Mouse (Mus musculus) myocyte (in vitro differentiated cells): ENCODE results near the gene Pkd2l1.

Source experiments
- CEBPB ChIP-seq: IDR thresholded peaks from 2 replicates; pipeline ENCODE4 v1.6.1; 2011; ENCODE audit warnings: mild to moderate bottlenecking, moderate library complexity; ENCODE audit not compliant: poor library complexity, insufficient read depth, severe bottlenecking
- E2F4 ChIP-seq: IDR thresholded peaks from one replicate; pipeline ENCODE4 v1.6.1; 2011; ENCODE audit warnings: mild to moderate bottlenecking, control low read depth, moderate library complexity; ENCODE audit not compliant: insufficient read depth
- MAX ChIP-seq: IDR thresholded peaks from one replicate; pipeline ENCODE4 v1.6.1; 2011; ENCODE audit warnings: low read depth, mild to moderate bottlenecking, control low read depth
- MYOD1 ChIP-seq, 3 experiments: IDR thresholded peaks; one replicate each; pipeline ENCODE4 v1.6.1; 2011; ENCODE audit warnings: control low read depth in 2 of 3, low read depth in 2 of 3, mild to moderate bottlenecking in 2 of 3, moderate library complexity in 1 of 3; ENCODE audit not compliant: insufficient read length in 2 of 3, control insufficient read depth in 1 of 3
- MYOG ChIP-seq, 3 experiments: IDR thresholded peaks; one replicate each; pipeline ENCODE4 v1.6.1; 2011; ENCODE audit warnings: control low read depth in 2 of 3, low read depth in 2 of 3, mild to moderate bottlenecking in 2 of 3; ENCODE audit not compliant: insufficient read length in 2 of 3, control insufficient read depth in 1 of 3, insufficient read depth in 1 of 3
- POLR2A ChIP-seq: IDR thresholded peaks from one replicate; pipeline ENCODE4 v1.6.1; 2011; ENCODE audit warnings: low read depth, mild to moderate bottlenecking, control low read depth, moderate library complexity; ENCODE audit not compliant: insufficient read length
- POLR2AphosphoS2 ChIP-seq: IDR thresholded peaks from one replicate; pipeline ENCODE4 v1.6.1; 2011; ENCODE audit warnings: low read depth, control low read depth; ENCODE audit not compliant: insufficient read length
- REST ChIP-seq: IDR thresholded peaks from one replicate; pipeline ENCODE4 v1.6.1; 2011; ENCODE audit warnings: mild to moderate bottlenecking, control low read depth, moderate library complexity; ENCODE audit not compliant: insufficient read depth, insufficient read length
- TCF12 ChIP-seq: IDR thresholded peaks from one replicate; pipeline ENCODE4 v1.6.1; 2011; ENCODE audit warnings: mild to moderate bottlenecking, control low read depth; ENCODE audit not compliant: poor library complexity, insufficient read depth, severe bottlenecking
- TCF3 ChIP-seq: IDR thresholded peaks from one replicate; pipeline ENCODE4 v1.6.1; 2011; ENCODE audit warnings: low read depth, control low read depth; ENCODE audit not compliant: insufficient read length
- USF1 ChIP-seq: IDR thresholded peaks from one replicate; pipeline ENCODE4 v1.6.1; 2011; ENCODE audit warnings: low read depth, mild to moderate bottlenecking, control low read depth, moderate library complexity

DNA sequence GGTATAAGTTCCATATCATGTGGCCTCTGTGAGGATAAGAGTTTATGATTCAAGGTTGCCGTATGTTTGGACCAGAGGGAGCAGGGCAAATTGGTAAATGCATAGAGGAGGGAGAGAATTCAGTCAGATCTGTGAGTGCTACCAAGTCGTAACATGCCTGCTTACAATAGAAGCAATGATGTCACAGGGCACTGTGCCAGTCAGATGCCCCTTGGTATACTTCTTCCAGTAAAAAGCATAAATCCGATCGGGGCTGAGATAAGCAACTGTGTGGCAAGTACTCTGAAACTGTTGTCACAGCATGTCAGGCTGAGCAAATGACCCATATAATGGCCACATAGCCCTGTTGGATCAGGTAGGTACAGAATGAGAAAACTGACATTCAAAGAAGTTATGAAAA lies 3.2 kb downstream of the Pkd2l1 start:
- no peak for TF ChIP-seq POLR2A
- TF ChIP-seq CEBPB, result no peak
- TF ChIP-seq USF1, result no peak
- TF ChIP-seq MYOG (IDR thresholded peaks at IDR 0.05; ENCODE audit: control insufficient read depth in 1 of 3, insufficient read depth in 1 of 3, insufficient read length in 2 of 3, low read depth in 2 of 3), result no peak
- TF ChIP-seq POLR2AphosphoS2, result no peak
- no peak for TF ChIP-seq REST
- no peak for TF ChIP-seq MAX
- no peak for TF ChIP-seq E2F4
- no peak for TF ChIP-seq TCF3
- TF ChIP-seq MYOD1 (IDR thresholded peaks at IDR 0.05; ENCODE audit: control insufficient read depth in 1 of 3, insufficient read length in 2 of 3, low read depth in 2 of 3), result no peak
- no peak for TF ChIP-seq TCF12
